7 mouse cellular contexts compared by ENCODE assay signal in the genomic region with DNA sequence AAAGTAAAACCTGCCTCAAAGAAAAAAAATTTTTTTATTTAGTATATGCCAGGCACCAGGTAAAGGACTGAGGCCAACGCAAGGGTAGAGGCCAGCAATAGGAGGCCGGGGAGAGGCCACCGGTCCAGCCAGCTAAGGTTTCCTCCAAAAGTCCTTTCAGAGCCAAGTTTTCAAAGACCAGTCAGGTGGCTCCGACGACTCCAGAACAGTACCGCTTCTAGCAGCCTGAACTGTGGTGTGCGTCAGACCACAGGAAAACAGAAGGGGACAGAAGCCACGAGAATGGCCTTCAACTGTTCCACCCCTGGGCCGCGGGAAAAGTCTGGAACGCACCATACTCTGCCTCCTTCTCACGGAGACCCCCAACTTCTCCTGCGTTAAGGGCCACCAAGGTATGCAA. TPM values are rescaled to one million over a fixed set of nuclear protein-coding genes. Genes with fewer than 3 reads are reported as not detected.
DNase-seq lines count a peak whose midpoint lies in the region; ATAC-seq and TF ChIP-seq lines count a peak whose summit lies in the region.

No protein-coding gene starts in this region.

- peak overlapping the region; percentile 3; the same call in 1 of the 2 replicates for H3K9ac ChIP-seq in ES-E14 (ENCODE audit: insufficient read depth, low read depth, low read length, poor library complexity, severe bottlenecking)
- H3K9ac ChIP-seq in heart, embryonic 16.5 days (ENCODE audit: low read length): peak overlapping the region; percentile 89
- H3K9ac ChIP-seq in neural tube, embryonic 13.5 days: peak overlapping the region; percentile 75

- no peaks in the 10 kb centered on the region for H3K36me3 ChIP-seq in ES-E14 (ENCODE audit: control insufficient read depth, insufficient read depth, low read length, poor library complexity, severe bottlenecking)
- no peaks in the 10 kb centered on the region for H3K36me3 ChIP-seq in heart, embryonic 16.5 days (ENCODE audit: control insufficient read depth, insufficient read depth)
- no peaks in the 10 kb centered on the region for H3K36me3 ChIP-seq in limb, embryonic 10.5 days
- no peaks in the 10 kb centered on the region for H3K36me3 ChIP-seq in neural tube, embryonic 13.5 days

- peak overlapping the region; percentile 97 for H3K4me2 ChIP-seq in heart, embryonic 16.5 days (ENCODE audit: low read depth, low read length)
- H3K4me2 ChIP-seq in neural tube, embryonic 13.5 days: peak overlapping the region; percentile 78

- no peaks in the 10 kb centered on the region for H3K9me3 ChIP-seq in ES-E14 (ENCODE audit: control insufficient read depth, insufficient read depth, low read depth, low read length)
- H3K9me3 ChIP-seq in heart, embryonic 16.5 days (replicated peaks; ENCODE audit: control insufficient read depth, low read length): no peaks in the 10 kb centered on the region
- no peaks in the 10 kb centered on the region for H3K9me3 ChIP-seq in limb, embryonic 10.5 days (replicated peaks)
- H3K9me3 ChIP-seq in neural tube, embryonic 13.5 days: no peaks in the 10 kb centered on the region

- peak overlapping the region; percentile 77 to 82 for H3K4me3 ChIP-seq in ES-E14 (ENCODE audit: insufficient read depth in 1 of 2, low read depth in 1 of 2, low read length in 2 of 2, poor library complexity in 1 of 2, severe bottlenecking in 1 of 2)
- peak overlapping the region; percentile 78 for H3K4me3 ChIP-seq in heart, embryonic 16.5 days (ENCODE audit: low read length)
- H3K4me3 ChIP-seq in limb, embryonic 10.5 days: peak overlapping the region; percentile 69
- H3K4me3 ChIP-seq in neural tube, embryonic 13.5 days: peak overlapping the region; percentile 57

- no peaks in the 10 kb centered on the region for H3K27me3 ChIP-seq in heart, embryonic 16.5 days (ENCODE audit: control insufficient read depth, insufficient read depth, low read length)
- no peaks in the 10 kb centered on the region for H3K27me3 ChIP-seq in limb, embryonic 10.5 days (ENCODE audit: low read depth, poor library complexity, severe bottlenecking)
- H3K27me3 ChIP-seq in neural tube, embryonic 13.5 days: no peaks in the 10 kb centered on the region

- in situ Hi-C loops in ES-E14 (cut with MboI; ENCODE audit: low sequenced_read_pairs in 2 of 2, unreplicated experiment in 2 of 2): no loop called here

- peaks cover 2 to 19% of the 10 kb centered on the region in 2 experiments; a peak in 3 of 4 replicates for H3K4me1 ChIP-seq in ES-E14 (ENCODE audit: control insufficient read depth in 2 of 2, insufficient read depth in 2 of 2, low read length in 2 of 2, poor library complexity in 1 of 2)
- peaks cover 7% of the 10 kb centered on the region for H3K4me1 ChIP-seq in heart, embryonic 16.5 days (ENCODE audit: control insufficient read depth, insufficient read depth, low read length)
- H3K4me1 ChIP-seq in limb, embryonic 10.5 days: peaks cover 33% of the 10 kb centered on the region
- H3K4me1 ChIP-seq in neural tube, embryonic 13.5 days (replicated peaks): peaks cover 17% of the 10 kb centered on the region

- ATAC-seq in heart, embryonic 16.5 days (replicated peaks; ENCODE audit: extremely low read depth, insufficient read depth, low FRiP score): no peak
- ATAC-seq in neural tube, embryonic 13.5 days (ENCODE audit: low read depth): no peak

- H3K27ac ChIP-seq in ES-E14 (ENCODE audit: insufficient read depth, low read depth, low read length, poor library complexity, severe bottlenecking): no peak overlapping the region
- H3K27ac ChIP-seq in heart, embryonic 16.5 days (ENCODE audit: low read length): no peak overlapping the region
- no peak overlapping the region for H3K27ac ChIP-seq in limb, embryonic 10.5 days
- no peak overlapping the region for H3K27ac ChIP-seq in neural tube, embryonic 13.5 days (replicated peaks)

- 22% methylated on average over 13 of the region's 13 CpGs for WGBS in heart, embryonic 16.5 days
- 28% methylated on average over 13 of the region's 13 CpGs for WGBS in limb, embryonic 10.5 days
- WGBS in neural tube, embryonic 13.5 days: 21% methylated on average over 13 of the region's 13 CpGs

- no peak for DNase-seq in ES-E14 (ENCODE audit: low read depth, low spot score)
- peak; percentile 65 for DNase-seq in adrenal gland, adult 2 months
- no peak for DNase-seq in limb, embryonic 10.5 days (ENCODE audit: low spot score)
- DNase-seq in frontal cortex, postnatal 10 days (ENCODE audit: low spot score in 2 of 2): no peak
- no peak for DNase-seq in right cerebral cortex, postnatal 10 days (ENCODE audit: low spot score in 2 of 2)

TF ChIP-seq in ES-E14, 5 proteins besides CTCF, POLR2A, EP300 and RAD21:
- no peak for TF ChIP-seq MAFK (IDR thresholded peaks at IDR 0.05; ENCODE audit: insufficient read depth, low read depth, low read length)
- TF ChIP-seq ZNF384 (IDR thresholded peaks at IDR 0.05; ENCODE audit: low read depth, low read length): no peak
- TF ChIP-seq ZC3H11A (IDR thresholded peaks at IDR 0.05; ENCODE audit: borderline replicate concordance, low read depth, low read length): no peak
- no peak for TF ChIP-seq HCFC1 (IDR thresholded peaks at IDR 0.05; ENCODE audit: borderline replicate concordance, insufficient read depth, low read length)
- TF ChIP-seq CHD2 (IDR thresholded peaks at IDR 0.05; ENCODE audit: low read depth, low read length): no peak

RNA-seq across cellular contexts. Expression of gene Gpd1l, which starts 1.2 kb away (rescaled TPM):
- 14.2 and 15.2 TPM in 2 replicates for total RNA-seq in ES-E14 (2012; rRNA removed)
- 10 to 100 TPM; 30.9 to 33.1 TPM for total RNA-seq in adrenal gland, adult 2 months (2021)
- polyA plus RNA-seq in adrenal gland, adult 2 months (2012; rRNA removed): 10.8 and 12.4 TPM in 2 replicates
- polyA plus RNA-seq in heart, embryonic 16.5 days (2015; fragmentation: Nextera tagmentation; extraction: Ambion mirVana): 18.0 and 19.5 TPM in 2 replicates
- 10.6 and 12.6 TPM in 2 replicates for polyA plus RNA-seq in limb, embryonic 10.5 days (2016; fragmentation: Nextera tagmentation; extraction: Ambion mirVana)
- 28.5 and 30.7 TPM in 2 replicates for polyA plus RNA-seq in neural tube, embryonic 13.5 days (2015; fragmentation: Nextera tagmentation; extraction: Ambion mirVana)

RNA-seq across cellular contexts. Expression of gene Osbpl10, which starts 45.8 kb away (rescaled TPM):
- total RNA-seq in ES-E14 (2012; rRNA removed): 15.2 and 18.4 TPM in 2 replicates
- 1 to 10 TPM; 4.4 to 6.2 TPM for total RNA-seq in adrenal gland, adult 2 months (2021)
- 2.6 and 3.3 TPM in 2 replicates for polyA plus RNA-seq in adrenal gland, adult 2 months (2012; rRNA removed)
- polyA plus RNA-seq in heart, embryonic 16.5 days (2015; fragmentation: Nextera tagmentation; extraction: Ambion mirVana): 3.5 and 5.1 TPM in 2 replicates
- polyA plus RNA-seq in limb, embryonic 10.5 days (2016; fragmentation: Nextera tagmentation; extraction: Ambion mirVana): 1.5 and 1.7 TPM in 2 replicates
- polyA plus RNA-seq in neural tube, embryonic 13.5 days (2015; fragmentation: Nextera tagmentation; extraction: Ambion mirVana): 3.2 and 3.5 TPM in 2 replicates

RNA-seq across cellular contexts. Expression of gene Rps27rt, which starts 49.9 kb away (rescaled TPM):
- total RNA-seq in ES-E14 (2012; rRNA removed): 171 and 181 TPM in 2 replicates
- total RNA-seq in adrenal gland, adult 2 months (2021): 10 to 100 TPM; 29.7 to 63.5 TPM
- 2.0 and 2.8 TPM in 2 replicates for polyA plus RNA-seq in adrenal gland, adult 2 months (2012; rRNA removed)
- 125 and 458 TPM in 2 replicates for polyA plus RNA-seq in heart, embryonic 16.5 days (2015; fragmentation: Nextera tagmentation; extraction: Ambion mirVana)
- polyA plus RNA-seq in limb, embryonic 10.5 days (2016; fragmentation: Nextera tagmentation; extraction: Ambion mirVana): 226 and 227 TPM in 2 replicates
- polyA plus RNA-seq in neural tube, embryonic 13.5 days (2015; fragmentation: Nextera tagmentation; extraction: Ambion mirVana): 299 and 320 TPM in 2 replicates

Comparison
In these comparisons a context has a peak if more than half of its experiments do, and no peak if none do; other contexts are left out.
1. H3K9ac ChIP-seq: peak in every context shown above with its lines; median percentile 89 in heart, embryonic 16.5 days; 75 in neural tube, embryonic 13.5 days; 3 in ES-E14.
2. RNA of gene Rps27rt, which starts 49.9 kb away (polyA plus RNA-seq): 125 to 458 TPM in heart, embryonic 16.5 days, 299 to 320 TPM in neural tube, embryonic 13.5 days and 226 to 227 TPM in limb, embryonic 10.5 days; 2.0 to 2.8 TPM in adrenal gland, adult 2 months; every median in the first group is over 10 times any median in the second.
3. Peak in every context shown above with its lines, with median percentiles within 50 percentile points of each other: H3K4me3 ChIP-seq.